Mouse (Mus musculus) left cerebral cortex, postnatal 10 days (tissue): ENCODE measurements around the gene Ascl2. TPM values are rescaled to one million over a fixed set of nuclear protein-coding genes. Genes with fewer than 3 reads are reported as not detected.

Experiments used
- DNase-seq, 2 experiments: peaks; one replicate each; pipeline ENCODE4 v3.0.0; 2021 to 2022; ENCODE audit warnings: low spot score in 2 of 2, mixed read lengths in 1 of 2; ENCODE audit errors: extremely low spot score in 1 of 2
- intact Hi-C: fragments of 180-260 bp; cut with DNase I; formaldehyde crosslinking; loops from one replicate; pipeline ENCODE4 v1.15.1; 2025
- total RNA-seq, 2 experiments: library from RNA; stranded (reverse); gene quantifications; 2 replicates each; pipeline ENCODE4 v1.2.3; 2021

Ascl2 gene
- total RNA-seq, result under 1 TPM; 0.43 to 0.58 TPM

- peak in 1 of 2 experiments; percentile 40 for DNase-seq
- intact Hi-C loops, result no loop called here
Measured at GRCm38 (mm10) chr7:142968809-142969511, at the start of gene Ascl2. Gene Ascl2 (minus strand): TSS chr7:142969264.

GRCm38 (mm10) chr7:143017181-143017580 lies 48.1 kb upstream of the Ascl2 start:
- DNase-seq, result no peak

GRCm38 (mm10) chr7:143016424-143017142 lies 47.5 kb upstream of the Ascl2 start:
- intact Hi-C loops, result no loop called here

More at GRCm38 (mm10) chr7:143017181-143017580, 48.1 kb upstream of the Ascl2 start:
- intact Hi-C loops, result no loop called here

GRCm38 (mm10) chr7:143015755-143016423 lies 46.8 kb upstream of the Ascl2 start:
- DNase-seq, result peak; percentile 43 to 79
- intact Hi-C loops, result no loop called here

More at GRCm38 (mm10) chr7:143016424-143017142, 47.5 kb upstream of the Ascl2 start:
- DNase-seq, result peak in 1 of 2 experiments; percentile 22

- peak in 1 of 2 experiments; percentile 61 for DNase-seq
Measured at GRCm38 (mm10) chr7:143014862-143015659, 46.0 kb upstream of the Ascl2 start.

DNA sequence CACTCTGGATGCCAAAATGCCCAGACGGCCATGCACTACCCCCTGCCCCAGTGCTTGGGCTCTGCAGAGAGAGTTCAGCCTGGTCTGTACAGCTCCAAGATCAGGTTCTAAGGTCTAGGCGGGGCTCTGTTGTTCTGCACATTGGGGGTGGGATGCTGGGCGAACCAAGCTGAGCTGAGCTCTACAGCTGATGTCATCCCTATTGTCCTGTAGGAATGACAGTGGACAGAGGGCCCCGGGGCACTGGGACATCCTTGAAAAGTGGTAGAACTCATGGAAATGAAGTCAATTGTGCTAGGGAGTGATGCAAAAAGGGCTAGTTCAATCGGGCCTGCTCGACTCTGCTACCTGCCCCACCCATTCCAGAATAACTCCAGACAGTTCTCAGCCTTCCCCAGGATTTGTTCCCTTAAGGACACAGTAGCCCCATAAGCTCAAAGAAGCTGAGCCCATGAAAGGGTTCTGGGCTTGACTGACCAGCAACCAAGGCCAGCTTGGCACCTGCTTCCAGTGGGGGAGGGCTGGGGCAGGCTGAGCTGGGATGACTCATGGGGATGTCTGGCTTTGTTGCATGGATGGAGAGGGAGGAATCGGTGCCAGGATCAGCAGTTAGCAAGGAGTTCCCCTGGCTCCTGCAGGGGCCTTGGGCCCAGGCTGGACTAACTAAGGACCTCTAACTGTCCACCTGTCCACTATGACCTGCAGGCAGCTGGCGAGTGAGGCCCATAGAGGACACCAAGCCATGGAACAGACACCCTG lies 44.5 kb upstream of the Ascl2 start:
- intact Hi-C loops, result no loop called here
- peak in 1 of 2 experiments; percentile 66 for DNase-seq

More at GRCm38 (mm10) chr7:143014862-143015659, 46.0 kb upstream of the Ascl2 start:
- intact Hi-C loops, result no loop called here

DNA sequence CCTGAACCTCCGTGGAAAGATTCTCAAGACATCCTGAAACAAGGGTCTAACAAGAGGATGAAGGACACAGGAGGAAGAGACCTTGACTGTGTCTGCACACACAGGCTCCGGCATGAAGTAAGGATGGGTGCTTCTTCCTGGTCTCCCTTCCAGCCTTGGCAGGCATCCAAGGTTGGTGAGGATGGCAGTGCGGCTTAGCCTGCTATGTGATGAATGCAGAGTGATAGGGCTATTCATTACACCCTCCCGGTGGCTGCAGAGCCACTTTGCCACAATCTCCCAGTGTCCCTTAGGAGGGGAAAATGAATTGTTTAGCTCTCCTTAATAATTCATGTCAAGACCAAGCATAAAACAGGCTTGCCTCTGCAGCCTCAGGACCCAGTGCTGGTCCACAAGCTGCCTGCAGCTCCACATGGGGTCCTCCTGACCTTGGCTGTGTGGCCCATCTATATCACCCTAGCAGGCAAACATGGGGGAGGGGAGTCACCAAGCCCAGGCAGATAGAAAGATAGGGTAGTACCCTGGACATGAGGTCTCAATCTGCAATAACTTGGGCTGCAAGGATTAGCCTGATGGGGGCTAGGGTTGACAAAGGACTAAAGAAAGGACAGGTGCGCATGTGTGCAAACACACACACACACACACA lies 43.3 kb upstream of the Ascl2 start:
- peak in 1 of 2 experiments; percentile 57 for DNase-seq
- intact Hi-C loops, result no loop called here

GRCm38 (mm10) chr7:143011226-143011625 lies 42.2 kb upstream of the Ascl2 start:
- intact Hi-C loops, result no loop called here
- no peak for DNase-seq

- intact Hi-C loops, result loop anchor here (2.0 kb wide), 2 partner anchors 43 to 75 kb away; partner anchors contain the start of gene Cd81
- DNase-seq, result no peak
Measured at GRCm38 (mm10) chr7:143009996-143010395, 40.9 kb upstream of the Ascl2 start.

DNA sequence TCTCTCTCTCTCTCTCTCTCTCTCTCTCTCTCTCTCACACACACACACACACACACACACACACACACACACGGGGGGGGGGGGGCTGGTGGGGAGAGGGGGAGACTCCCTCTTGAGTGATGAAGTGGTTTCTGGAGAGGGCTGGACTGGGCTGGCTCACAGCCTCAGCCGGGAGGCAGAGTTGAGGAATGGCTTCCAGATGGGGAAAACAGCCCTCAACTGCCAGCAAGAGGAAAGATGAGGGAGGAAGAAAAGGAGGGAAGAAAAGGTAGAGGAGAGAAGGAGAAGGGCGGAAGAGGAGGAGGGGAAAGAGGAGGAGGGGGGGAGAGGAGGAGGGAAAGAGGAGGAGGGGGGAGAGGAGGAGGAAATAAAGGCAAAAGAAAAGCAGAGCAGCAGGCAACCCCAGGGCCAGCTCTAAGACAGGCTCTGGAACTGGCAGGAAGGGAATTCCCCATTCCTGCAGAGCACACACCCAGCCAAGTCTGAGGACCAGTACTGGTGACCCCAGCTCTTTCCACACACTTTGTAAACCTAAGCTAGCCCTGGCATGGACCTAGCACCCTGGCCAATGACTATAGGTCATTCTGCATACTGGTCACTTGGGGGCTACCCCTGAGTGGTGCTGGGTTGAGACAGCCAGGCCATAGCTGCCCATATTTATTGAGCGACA lies 40.1 kb upstream of the Ascl2 start:
- intact Hi-C loops, result loop anchor here (2.0 kb wide), 2 partner anchors 44 to 76 kb away; partner anchors contain the start of gene Cd81
- peak in 1 of 2 experiments; percentile 53 for DNase-seq

- intact Hi-C loops, result loop anchor here (2.0 kb wide), 2 partner anchors 44 to 76 kb away; partner anchors contain the start of gene Cd81
- peak in 1 of 2 experiments; percentile 72 for DNase-seq
Measured at GRCm38 (mm10) chr7:143008370-143008926, 39.4 kb upstream of the Ascl2 start.

DNA sequence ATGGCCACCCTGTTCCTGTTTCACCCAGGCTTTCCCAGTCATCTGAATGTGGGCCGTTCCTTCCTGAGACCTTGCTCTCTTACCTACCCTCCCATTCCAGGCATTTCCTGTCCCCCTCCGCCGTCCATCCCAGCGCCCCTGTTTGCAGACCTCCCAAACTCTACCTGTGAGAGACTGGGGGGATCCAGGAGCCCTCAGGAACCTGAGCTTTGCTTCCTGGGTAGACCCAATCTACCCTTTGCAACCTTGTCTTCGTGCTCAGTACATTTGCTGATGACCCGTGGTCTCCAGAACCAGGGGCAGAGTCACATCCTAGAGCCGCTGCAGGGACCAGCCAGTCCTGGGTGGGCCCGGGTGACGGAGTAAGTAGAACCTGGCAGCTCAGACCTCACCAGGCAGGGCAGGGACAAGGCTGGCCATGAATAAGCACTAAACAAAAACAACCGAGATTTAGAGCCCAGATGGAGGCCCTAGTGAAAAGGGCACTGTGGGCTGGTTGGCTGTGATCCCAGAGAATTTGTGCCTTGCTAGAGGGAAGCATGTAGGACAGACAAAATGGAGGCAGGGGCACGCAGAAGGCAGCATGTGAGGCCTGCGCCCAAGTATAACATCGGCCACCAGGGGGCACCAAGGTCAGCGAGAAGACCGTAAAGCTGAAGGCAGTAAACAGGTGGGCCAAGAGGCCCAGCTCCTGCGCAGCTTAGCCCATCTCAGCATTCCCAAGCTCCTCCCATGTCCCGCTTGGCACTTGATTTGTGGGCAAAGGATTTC lies 38.7 kb upstream of the Ascl2 start:
- peak; percentile 91 to 94 for DNase-seq
- intact Hi-C loops, result loop anchor here (2.0 kb wide), 2 partner anchors 45 to 77 kb away; partner anchors contain the start of gene Cd81

DNA sequence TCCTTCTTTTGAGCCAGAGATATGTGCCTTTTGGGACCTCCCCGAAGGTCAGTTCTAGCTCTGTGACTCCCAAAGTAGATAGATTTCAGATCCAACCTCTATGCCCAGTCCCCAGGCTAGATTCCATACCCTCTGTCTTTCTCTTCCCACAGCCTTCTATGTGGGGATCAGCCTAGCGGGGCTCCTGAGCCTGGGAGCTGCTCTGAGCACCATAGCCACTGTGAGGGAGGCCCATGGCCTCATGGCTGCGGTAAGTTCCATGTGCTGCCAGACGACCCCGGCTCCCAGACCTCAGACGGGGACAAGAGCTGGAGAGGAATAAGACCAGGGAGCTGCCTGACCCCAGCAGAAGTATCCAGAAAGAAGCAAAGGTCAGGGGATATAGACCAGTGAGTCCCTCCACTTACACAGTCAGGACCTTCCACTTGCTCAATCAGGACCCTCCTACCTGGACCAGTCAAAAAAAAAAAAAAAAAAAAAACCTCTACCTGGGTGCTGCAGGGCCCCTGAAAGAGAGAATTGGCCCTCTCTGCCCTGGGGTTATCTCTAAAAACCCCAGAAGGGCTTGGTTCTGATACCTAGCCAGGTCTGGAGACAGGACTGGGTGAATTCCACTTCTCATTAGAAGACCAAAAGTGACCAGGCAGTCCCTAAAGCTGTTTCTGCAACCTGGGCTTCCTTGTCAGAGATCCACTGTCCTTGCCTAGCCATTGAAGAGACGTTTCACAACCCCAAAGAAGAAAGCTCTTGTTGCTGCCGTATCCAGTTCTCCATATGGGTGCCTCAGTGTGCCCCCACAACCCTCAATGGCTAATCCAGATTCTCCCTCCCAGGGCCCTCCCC lies 37.9 kb upstream of the Ascl2 start:
- DNase-seq, result no peak
- intact Hi-C loops, result no loop called here

GRCm38 (mm10) chr7:143006097-143006755 lies 37.2 kb upstream of the Ascl2 start:
- intact Hi-C loops, result no loop called here
- DNase-seq, result no peak
